Mouse (Mus musculus): ENCODE measurements around the gene Gpatch3.

Gpatch3 gene

DNA sequence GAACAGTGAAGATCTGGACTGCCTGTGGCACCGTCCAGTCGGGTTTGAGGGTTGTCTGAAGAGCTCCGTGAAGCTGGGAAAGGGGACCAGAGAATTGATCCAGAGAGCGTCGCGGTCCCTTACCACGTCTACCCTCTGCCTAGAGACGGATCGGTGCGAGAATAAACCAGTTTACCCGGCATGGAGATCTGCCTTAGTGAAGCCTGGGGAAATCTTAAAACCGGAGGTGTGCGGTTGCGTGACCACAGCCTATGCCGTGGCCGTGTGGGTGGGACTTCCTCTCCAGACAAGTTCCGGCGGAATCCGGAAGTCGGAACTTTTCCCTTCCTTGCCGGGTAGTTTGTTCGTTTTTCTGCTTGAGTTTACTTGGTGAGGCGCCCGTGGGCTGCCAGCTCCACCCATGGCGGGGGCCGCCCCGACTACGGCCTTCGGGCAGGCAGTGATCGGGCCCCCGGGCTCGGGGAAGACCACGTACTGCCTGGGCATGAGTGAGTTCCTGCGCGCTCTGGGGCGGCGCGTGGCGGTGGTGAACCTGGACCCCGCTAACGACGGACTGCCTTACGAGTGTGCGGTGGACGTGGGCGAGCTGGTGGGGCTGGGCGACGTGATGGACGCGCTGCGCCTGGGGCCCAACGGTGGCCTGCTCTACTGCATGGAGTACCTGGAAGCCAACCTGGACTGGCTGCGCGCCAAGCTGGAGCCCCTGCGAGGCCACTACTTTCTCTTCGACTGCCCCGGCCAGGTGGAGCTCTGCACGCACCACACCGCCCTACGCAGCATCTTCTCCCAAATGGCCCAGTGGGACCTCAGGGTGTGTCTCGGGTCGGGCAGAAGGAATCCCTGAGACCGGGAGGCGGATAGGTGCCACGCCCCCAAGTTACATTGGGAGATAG lies 9.8 kb downstream of the Gpatch3 start, which contains the start of gene Gpn2:
Gene Gpn2, plus strand, starts transcription at position 304 of the 893 bp plus-strand sequence.
- DNase-seq (ENCODE audit: low read depth, low spot score), result peak; percentile 62

DNA sequence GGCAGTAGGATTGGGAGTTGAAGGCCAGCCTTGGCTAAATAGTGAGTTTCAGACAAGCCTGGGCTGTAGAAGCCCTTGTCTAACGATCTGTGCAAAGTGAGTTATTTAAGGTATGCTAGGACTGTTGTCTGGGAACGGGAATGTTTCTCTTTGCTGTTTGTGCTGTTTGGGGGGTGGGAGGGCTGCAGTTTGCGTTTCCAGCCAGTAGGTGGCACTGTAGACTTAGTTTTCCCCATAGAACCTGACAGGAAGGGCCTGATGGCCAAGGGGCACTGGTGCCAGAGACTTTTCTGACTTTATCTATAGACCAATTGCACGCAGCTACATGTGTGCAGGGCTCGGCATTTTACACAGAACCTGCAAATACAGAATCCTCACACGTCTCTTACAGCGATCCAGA lies 18.0 kb downstream of the Gpatch3 start:
- DNase-seq (ENCODE audit: low read depth, low spot score), result peak; percentile 65

DNA sequence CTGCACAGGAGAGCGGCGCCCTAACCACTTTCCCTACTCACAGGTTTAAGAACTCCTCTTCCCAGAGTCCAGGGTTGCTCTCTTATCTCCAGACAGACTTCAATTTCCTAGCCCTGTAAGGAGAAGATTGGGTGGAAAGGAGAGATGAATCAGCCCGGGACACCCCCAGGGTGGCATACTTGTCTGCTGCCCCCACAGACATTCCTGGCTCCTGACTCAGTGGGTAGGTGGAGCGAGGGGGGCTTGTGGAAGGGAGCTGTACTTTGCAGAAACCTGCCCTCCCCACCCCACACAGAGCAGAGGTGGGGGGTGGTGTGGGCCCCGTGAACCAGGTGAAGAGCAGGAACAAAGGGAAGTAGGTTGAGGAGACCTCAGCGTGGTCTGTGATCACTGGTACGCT lies 21.0 kb downstream of the Gpatch3 start:
- no peak for DNase-seq (ENCODE audit: low read depth, low spot score)

DNA sequence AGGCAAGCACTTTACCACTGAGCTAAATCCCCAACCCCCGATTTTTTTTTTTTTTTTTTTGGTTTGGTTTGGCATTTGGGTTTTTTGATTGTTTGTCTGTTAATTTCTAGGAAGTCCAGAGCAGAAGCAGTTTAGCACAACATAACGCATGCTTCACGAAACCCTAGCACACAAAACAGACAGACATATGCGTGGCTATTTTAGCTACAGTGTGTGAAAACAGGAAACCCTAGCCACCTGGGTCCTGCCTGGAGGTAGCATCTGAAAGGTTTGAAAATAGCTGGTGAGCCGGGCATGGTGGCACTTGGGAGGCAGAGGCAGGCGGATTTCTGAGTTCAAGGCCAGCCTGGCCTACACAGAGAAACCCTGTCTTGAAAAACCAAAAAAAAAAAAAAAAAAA lies 21.5 kb downstream of the Gpatch3 start:
- DNase-seq (ENCODE audit: low read depth, low spot score), result no peak

DNA sequence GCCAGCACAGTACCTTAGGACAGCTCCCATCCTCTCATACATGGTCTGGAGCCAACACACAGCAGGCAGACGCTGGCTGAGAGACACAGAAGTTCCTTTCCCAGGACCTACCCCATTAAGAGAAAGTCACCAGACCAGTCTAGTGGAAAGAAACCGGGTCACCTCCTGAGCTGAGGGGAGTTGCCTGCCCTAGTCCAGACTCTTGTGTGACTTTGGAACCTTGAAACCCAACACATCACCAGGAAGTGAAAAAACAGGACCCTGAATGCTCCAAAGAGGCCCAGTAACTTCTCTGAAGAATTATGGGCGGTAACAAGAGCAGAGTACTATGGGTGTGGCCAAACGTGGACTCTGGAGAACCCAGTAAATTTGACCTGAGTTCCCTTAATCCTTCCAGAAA lies 24.1 kb downstream of the Gpatch3 start:
- DNase-seq (ENCODE audit: low read depth, low spot score), result no peak

DNA sequence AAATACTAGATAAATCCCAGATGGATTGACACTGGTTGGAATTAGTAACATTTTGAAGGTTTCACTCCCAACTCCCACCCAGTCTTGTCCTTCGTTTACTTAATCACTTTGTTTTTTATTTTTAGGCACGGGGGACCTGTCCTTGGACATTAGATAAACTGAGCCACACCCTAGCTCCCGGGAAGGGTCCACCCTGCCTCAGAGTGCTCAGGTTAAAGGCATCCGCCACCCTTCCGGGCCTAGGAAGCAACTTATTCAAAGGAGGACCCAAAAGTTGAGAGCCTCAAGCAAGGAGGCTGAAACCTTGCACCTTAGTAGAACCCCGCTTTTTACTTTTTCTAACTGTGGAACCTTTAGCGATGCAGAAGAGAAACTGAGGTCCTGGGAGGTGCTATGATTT lies 24.6 kb downstream of the Gpatch3 start:
- DNase-seq (ENCODE audit: low read depth, low spot score), result no peak

DNA sequence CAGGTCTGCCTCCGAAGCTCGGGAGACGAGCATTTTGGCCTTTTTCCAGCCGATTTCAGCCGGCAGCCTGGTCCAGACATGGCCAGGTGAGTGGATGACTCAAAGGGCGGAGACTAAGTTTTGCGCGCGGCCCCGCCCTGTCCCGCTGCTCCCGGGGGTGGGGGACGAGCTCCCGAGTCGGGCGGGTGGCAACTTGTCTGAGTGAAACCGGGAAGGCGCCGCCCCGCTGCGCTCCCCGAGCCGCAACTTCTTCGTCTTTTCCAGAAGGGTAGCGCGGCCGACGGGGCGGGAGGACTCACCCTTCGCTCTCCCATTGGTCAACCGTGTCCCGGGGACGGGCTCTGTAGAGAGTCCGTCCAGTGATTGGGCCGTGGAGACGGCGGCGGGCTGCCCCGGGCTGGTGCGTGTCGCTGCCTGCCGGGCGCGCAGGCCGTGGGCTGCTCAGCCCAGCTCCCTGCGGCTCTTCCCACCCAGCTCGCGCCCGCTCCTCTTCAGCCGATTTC lies 25.1 kb downstream of the Gpatch3 start:
- DNase-seq (ENCODE audit: low read depth, low spot score), result peak; percentile 70

DNA sequence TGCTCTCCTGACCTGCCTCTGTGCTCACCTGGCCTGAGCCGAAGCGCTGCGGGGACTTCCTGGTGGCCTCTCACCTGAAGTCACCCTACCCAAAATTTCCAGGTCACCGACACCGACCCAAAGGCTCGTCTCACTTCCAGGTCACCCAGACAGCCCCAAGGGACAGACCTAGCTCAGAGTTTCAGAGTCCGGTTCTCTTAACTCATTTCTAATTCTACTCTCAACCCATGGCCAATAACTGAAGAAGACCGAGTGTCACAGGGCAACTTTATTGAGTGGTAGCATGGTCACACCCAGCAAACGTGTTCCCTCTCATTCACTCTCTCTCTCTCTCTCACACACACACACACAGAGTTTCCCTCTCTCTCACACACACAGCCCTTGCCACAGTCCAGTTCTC lies 25.8 kb downstream of the Gpatch3 start:
- no peak for DNase-seq (ENCODE audit: low read depth, low spot score)

DNA sequence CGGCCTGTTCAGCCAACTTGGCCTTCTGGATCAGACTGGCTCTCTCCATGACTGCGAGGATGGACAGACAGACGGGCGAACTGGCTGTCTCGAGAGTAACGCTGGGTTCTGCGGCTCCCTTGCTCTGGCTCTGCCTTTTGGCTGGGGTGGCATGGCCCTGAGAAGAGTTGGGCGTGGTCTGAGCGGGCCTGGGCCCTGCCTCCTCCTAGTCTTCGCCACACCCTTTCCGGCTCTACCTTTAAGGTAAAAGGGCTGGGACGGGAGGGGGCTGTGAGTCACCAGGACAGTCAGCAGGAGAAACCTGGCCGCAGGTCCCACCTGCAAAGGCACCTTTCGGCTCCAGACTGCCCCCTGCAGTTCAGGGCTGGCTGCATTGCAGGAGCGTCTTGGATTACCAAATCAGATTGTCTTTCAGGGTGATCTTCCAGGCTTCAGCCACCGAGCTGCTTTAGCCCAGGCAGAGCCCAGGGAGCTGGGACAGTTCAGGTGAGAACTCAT lies 27.2 kb downstream of the Gpatch3 start, which contains the start of gene Sfn:
Gene Sfn, minus strand, starts transcription at position 448 of the 498 bp plus-strand sequence.
- DNase-seq (ENCODE audit: low read depth, low spot score), result peak; percentile 83

DNA sequence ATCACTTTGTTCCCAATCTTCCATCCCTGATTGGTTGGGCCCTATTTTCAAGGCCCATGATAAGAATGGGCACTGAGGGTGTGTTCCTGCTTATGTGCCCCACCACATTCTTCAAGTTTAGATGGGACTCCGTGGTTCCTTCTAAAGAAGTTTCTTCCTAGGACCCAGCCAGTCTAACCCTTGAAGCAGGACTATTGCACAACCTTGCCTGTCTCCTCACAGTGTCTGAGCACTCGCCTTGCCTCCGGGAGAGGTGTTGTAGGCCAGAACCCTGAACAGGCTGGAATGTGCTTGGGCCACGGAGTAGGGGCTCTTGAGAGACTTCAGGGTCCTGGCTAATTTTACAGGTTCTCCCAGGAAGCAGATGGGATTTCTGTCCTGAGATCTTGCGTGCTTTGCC lies 28.5 kb downstream of the Gpatch3 start:
- no peak for DNase-seq (ENCODE audit: low read depth, low spot score)

DNA sequence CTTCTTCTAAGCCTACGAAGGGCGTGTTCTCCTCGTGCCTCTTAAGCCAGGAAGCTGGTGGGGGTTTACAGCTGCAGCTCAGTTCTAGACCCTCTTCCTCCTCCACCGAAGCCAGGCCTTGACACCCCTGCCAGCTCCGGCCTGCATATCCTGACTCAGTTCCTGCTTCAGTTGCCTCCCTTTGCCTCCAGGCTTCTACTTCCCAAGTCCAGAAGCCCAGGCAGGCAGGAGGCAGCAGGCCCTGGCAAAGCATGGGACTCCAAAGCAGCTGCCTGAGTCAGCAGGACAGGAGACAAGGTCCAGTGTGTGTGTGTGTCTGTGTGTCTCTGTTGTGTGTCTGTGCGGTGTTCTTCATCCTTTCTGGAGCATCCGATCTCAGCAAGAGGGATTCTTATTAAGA lies 29.6 kb downstream of the Gpatch3 start:
- no peak for DNase-seq (ENCODE audit: low read depth, low spot score)

DNA sequence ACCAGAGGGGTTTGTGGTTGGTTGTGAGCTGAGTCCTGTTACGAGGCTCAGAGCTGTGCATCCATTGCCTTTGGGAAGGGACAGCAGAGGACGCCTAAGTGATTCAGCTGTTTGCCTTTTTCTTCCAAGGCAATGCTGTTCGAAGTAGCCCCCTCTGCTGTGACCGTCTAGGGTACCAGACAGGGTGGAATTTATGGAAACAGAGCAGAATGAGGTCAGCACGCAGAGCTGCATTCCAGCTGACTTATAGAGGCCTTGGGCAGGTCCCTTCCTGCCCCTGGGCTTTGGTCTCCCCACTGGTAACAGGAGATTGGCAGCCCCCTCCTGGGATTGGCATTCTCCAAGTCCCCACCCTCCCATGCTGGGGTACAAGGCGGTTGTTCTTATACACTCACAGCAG lies 30.3 kb downstream of the Gpatch3 start:
- DNase-seq (ENCODE audit: low read depth, low spot score), result no peak

DNA sequence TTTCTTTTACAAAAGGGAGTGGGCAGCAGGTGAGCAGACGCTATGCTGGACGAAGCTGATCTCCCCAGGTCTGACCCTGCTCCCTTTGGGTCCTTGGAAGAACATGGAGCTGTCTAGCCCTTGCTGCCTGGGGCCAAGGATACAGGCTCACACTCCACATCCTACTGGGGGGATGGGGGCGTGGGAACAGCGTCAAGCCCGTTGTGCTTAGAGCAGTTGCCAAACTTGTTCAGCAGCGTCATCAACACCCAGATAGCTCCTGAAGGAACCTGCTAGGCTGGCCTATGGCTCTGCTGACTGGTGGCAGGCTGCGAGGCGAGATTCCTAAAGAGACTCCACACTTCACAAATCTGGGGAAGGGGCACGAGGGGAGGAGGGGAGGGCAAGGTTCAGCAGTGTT lies 30.8 kb downstream of the Gpatch3 start:
- no peak for DNase-seq (ENCODE audit: low read depth, low spot score)

DNA sequence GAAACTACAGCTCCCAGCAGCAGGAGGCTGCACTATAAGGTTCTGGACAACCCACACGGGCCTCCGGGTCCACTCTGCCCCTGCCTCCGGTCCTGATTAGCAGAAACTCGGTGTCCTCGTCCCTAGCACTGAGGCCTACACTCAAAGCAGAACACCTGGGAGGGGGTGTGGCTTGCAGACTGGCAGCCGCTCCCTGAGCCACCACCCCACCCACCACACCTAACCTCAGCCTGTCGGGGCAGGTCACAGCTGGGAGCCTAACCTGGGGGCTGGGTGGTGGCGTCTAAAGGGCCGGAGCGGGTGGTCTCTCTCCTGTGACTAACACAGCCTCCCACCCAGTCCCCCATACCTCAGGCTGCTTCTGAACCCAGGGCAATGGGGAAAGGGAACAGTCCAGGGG lies 32.7 kb downstream of the Gpatch3 start:
- no peak for DNase-seq (ENCODE audit: low read depth, low spot score)

DNA sequence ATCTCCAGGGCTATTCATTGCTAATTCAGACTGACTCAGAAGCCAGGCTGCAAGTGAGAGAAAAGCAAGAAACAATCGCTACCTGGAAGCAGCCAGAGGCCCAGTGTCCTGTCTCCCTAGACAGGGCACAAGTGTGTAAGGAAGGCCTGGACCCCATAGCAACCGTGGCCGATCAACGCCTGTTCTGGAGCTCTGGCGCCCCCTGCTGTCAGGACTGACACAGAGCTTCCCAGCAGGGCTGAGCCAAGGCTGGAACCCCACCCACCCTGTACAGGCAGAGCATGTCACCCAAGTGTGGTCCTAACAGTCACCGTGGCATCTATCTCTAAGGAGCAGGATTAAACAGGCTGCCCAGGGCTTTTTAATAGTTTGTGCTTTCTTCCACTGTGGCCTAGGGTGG lies 35.2 kb downstream of the Gpatch3 start:
- peak; percentile 67 for DNase-seq (ENCODE audit: low read depth, low spot score)

DNA sequence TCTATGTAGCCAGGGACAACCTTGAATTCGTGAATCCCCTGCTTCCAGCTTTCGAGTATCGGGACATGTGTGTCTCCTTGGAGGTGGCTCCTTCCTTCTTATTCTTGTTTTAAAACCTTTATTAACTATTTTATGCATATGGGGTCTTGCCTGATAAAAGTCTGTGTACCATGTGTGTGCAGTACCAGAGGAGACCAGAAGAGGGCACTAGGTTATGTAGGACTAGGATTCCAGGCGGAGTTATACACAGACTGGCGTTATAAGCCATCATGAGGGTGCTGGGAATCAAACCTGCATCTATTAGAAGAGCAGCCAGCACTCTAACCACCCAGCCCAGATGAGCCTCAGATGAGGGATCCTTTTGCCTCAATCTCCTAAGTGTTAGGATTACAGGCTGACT lies 37.3 kb downstream of the Gpatch3 start:
- no peak for DNase-seq (ENCODE audit: low read depth, low spot score)

DNA sequence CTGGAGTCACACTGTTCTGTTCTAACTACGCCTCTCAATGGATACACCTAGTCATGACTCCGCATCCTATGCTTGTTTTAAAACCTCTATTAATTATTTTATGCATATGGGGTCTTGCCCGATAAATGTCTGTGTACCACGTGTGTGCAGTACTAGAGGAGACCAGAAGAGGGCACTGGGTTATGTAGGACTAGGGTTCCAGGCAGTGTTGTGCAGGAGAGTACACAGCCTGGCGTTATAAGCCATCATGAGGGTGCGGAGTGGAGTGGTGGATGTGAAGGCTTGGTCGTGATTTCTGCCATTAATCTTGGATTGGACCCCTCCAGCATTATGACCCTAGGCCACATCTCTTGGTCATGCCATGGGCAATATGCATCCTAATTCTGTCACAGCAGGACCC lies 37.9 kb downstream of the Gpatch3 start:
- DNase-seq (ENCODE audit: low read depth, low spot score), result no peak

DNA sequence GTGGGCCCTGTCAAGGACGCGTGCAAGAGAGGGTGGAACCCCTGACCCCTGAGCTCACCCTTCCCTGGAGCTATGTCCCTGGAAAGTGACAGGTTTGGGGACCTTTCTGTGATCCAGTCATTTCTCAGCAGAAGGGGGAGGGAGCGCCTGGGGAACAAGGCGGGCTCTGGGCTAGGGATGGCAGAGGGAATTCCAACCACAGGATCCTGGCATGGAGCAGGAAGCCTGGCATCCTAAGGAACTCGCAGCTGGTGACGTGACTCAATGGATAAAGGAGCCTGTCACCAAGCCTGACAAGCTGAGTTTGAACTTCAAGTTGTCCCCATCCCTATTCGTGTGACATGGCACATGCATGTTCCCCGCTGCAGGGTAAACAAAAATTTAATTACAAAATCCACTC lies 38.5 kb downstream of the Gpatch3 start:
- DNase-seq (ENCODE audit: low read depth, low spot score), result no peak

DNA sequence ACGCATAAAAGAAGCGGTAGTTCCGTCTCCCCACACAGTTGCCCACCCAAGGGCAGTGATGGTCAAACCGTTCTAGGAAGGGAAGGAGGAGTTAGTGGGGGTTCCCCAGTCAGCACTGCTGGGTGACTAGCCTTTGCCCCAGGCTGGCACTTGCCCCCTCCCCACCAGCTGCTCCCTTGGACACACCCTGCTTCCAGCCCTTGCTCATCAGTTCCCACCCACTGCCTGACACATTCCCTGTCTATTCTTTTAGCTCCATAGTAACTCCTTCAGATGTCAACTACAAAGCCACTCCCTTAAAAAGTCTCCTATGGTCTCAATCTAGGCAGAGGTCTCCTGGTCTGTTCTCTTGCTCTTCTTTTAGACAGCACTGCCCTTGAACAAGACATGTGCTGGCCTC lies 39.3 kb downstream of the Gpatch3 start:
- no peak for DNase-seq (ENCODE audit: low read depth, low spot score)

DNA sequence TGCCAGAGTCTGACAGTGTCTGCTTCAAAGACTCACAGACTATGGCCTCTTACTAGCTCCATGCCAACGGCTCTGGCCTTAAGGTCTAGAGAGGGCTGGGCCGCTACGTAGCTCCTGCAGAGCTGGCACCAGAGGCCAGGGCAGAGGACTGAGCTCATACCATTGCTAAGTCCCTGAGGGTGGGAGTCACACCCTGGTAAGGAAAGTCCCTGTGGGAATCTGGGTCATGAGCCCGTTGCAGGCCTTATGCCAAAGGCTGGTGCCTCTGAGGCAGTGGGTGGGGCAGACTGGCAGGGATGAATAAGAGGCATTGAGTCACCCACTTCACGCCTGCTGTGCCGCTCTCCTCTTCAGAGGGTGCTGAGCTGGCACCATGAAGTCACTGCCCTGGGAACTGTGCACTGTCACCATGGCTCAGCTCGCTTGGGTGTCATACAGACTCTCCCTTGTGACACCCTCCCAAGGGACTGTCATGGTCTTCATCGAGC lies 39.8 kb downstream of the Gpatch3 start:
- DNase-seq (ENCODE audit: low read depth, low spot score), result no peak

DNA sequence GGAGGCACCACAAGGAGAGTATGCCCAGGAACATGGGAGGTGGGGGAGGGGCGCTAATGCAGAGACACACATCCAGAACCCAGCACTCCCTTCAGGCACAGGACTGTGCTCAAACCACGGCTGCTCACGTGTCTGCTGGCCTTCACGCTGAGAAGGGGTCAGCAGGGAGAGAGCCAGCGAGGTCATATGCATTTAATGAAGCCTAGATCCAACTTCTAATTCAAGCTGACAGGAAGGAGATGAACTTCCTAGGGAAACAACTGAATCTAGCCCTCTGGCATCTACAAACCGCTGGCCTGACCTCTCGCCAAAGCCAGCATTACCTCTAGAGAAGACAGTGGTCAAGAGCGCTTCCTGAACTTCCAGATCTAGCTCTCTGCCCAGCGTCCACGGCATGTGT lies 40.9 kb downstream of the Gpatch3 start:
- no peak for DNase-seq (ENCODE audit: low read depth, low spot score)

DNA sequence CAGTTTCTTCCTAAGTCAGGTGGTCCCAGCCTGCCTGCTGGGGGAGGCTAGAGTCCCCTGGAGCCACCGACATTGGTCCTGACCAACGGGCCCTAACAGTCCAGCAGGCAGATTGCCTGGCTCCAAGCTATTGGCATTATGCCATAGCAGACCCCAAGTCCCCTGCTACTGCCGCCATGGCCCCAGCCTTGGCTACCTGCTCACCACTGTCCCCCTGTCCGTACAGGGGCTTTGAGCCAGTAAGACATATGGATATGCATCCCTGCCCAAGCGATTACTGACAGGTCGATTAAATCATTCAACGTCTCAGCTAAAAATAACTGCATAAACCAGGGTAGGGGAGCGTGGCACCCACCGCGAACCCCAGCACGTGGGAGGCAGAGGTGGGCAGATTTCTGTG lies 43.4 kb downstream of the Gpatch3 start:
- DNase-seq (ENCODE audit: low read depth, low spot score), result no peak

Measured in WW6 (cell line).